Mouse (Mus musculus) ES-E14 (cell line): ENCODE results near the gene Larp1b.

ENCODE experiments used
- CHD2 ChIP-seq: IDR thresholded peaks from 2 replicates; pipeline ENCODE4 v1.6.1; 2014; ENCODE audit warnings: mild to moderate bottlenecking, low read depth, low read length, inconsistent platforms
- HCFC1 ChIP-seq: IDR thresholded peaks from 2 replicates; pipeline ENCODE4 v1.6.1; 2012; ENCODE audit warnings: low read length, inconsistent platforms, borderline replicate concordance; ENCODE audit not compliant: insufficient read depth
- ZNF384 ChIP-seq: IDR thresholded peaks from 2 replicates; pipeline ENCODE4 v1.6.1; 2012; ENCODE audit warnings: low read depth, low read length, inconsistent platforms

DNA sequence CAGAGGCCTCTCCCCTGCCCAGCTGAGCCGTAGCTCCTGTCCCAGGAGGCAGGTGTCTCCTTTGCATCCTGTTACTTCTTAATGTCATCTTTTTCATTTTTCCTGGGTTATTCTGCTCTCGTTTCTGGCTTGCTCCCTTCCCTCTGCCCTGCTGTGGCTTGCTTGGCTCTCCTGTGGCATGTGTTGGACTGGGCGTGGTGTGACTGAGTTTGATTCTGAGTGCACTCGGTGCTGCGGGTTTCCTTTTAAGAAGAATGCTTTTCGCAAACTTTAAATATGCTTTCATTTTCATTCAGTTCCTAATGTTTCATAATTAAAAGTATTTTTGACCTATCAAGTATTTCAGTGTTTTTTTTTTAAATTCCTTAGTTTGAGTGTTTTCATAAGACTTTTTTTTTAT lies 65.3 kb downstream of the Larp1b start:
- TF ChIP-seq HCFC1 (no peak), ZNF384 (no peak), CHD2 (no peak)
